Mouse (Mus musculus): ENCODE data around the gene Sp3. TPM values are rescaled to one million over a fixed set of nuclear protein-coding genes. Genes with fewer than 3 reads are reported as not detected.

Gene Sp3
- polyA plus RNA-seq, 1 experiment, result 13.9 TPM

- TF ChIP-seq GATA1 (IDR thresholded peaks at IDR 0.05; ENCODE audit: low read length), result no peak
Observed at GRCm38 (mm10) chr2:72976036-72976435, 4.2 kb downstream of the Sp3 start.

GRCm38 (mm10) chr2:72970831-72971230 lies 9.4 kb downstream of the Sp3 start:
- TF ChIP-seq GATA1 (IDR thresholded peaks at IDR 0.05; ENCODE audit: low read length), result no peak

- TF ChIP-seq GATA1 (IDR thresholded peaks at IDR 0.05; ENCODE audit: low read length), result no peak
Observed at GRCm38 (mm10) chr2:72970302-72970701, 9.9 kb downstream of the Sp3 start.

- TF ChIP-seq GATA1 (IDR thresholded peaks at IDR 0.05; ENCODE audit: low read length), result no peak
Observed at GRCm38 (mm10) chr2:72968536-72968935, 11.7 kb downstream of the Sp3 start.

- TF ChIP-seq GATA1 (IDR thresholded peaks at IDR 0.05; ENCODE audit: low read length), result no peak
Observed at GRCm38 (mm10) chr2:72965450-72965849, 14.8 kb downstream of the Sp3 start.

GRCm38 (mm10) chr2:72956415-72956814 lies 23.8 kb downstream of the Sp3 start:
- TF ChIP-seq GATA1 (IDR thresholded peaks at IDR 0.05; ENCODE audit: low read length), result no peak

- no peak for TF ChIP-seq GATA1 (IDR thresholded peaks at IDR 0.05; ENCODE audit: low read length)
Observed at GRCm38 (mm10) chr2:72952979-72953378, 27.3 kb downstream of the Sp3 start.

GRCm38 (mm10) chr2:72935937-72936336 lies 44.3 kb downstream of the Sp3 start:
- TF ChIP-seq GATA1 (IDR thresholded peaks at IDR 0.05; ENCODE audit: low read length), result no peak

- TF ChIP-seq GATA1 (IDR thresholded peaks at IDR 0.05; ENCODE audit: low read length), result no peak
Observed at GRCm38 (mm10) chr2:72932186-72932585, 48.1 kb downstream of the Sp3 start.

- no peak for TF ChIP-seq GATA1 (IDR thresholded peaks at IDR 0.05; ENCODE audit: low read length)
Observed at GRCm38 (mm10) chr2:72924981-72925380, 55.3 kb downstream of the Sp3 start.

GRCm38 (mm10) chr2:72916170-72916569 lies 64.1 kb downstream of the Sp3 start:
- no peak for TF ChIP-seq GATA1 (IDR thresholded peaks at IDR 0.05; ENCODE audit: low read length)

GRCm38 (mm10) chr2:72915245-72915930 lies 64.9 kb downstream of the Sp3 start:
- TF ChIP-seq GATA1 (IDR thresholded peaks at IDR 0.05; ENCODE audit: low read length), result no peak

GRCm38 (mm10) chr2:72913458-72913760 lies 66.8 kb downstream of the Sp3 start:
- no peak for TF ChIP-seq GATA1 (IDR thresholded peaks at IDR 0.05; ENCODE audit: low read length)

GRCm38 (mm10) chr2:72912708-72913457 lies 67.4 kb downstream of the Sp3 start:
- TF ChIP-seq GATA1 (IDR thresholded peaks at IDR 0.05; ENCODE audit: low read length), result no peak

GRCm38 (mm10) chr2:72911527-72911926 lies 68.7 kb downstream of the Sp3 start:
- no peak for TF ChIP-seq GATA1 (IDR thresholded peaks at IDR 0.05; ENCODE audit: low read length)

- TF ChIP-seq GATA1 (IDR thresholded peaks at IDR 0.05; ENCODE audit: low read length), result no peak
Observed at GRCm38 (mm10) chr2:72909046-72909445, 71.2 kb downstream of the Sp3 start.

Data from G1E-ER4 (cell line).